Mouse (Mus musculus) erythroblast, adult 5-6 weeks (primary cell): ENCODE results near the gene Slc46a1. TPM values are rescaled to one million over a fixed set of nuclear protein-coding genes. Genes with fewer than 3 reads are reported as not detected.

Source experiments
- ATAC-seq: replicated peaks from 2 replicates; pipeline ENCODE4 v1.8.0; 2016; ENCODE audit warnings: moderate number of reproducible peaks, mild to moderate bottlenecking, moderate TSS enrichment, inconsistent platforms; ENCODE audit not compliant: poor library complexity, low FRiP score, severe bottlenecking
- total RNA-seq, 2 experiments: library from RNA; stranded (forward) in 1 of 2; stranded (reverse) in 1 of 2; fragments of 150-400 nt in 1 of 2; fragments of 200-764, 138-1000 nt in 1 of 2; gene quantifications; 2 replicates each; pipeline versions ENCODE4 v1.2.3 to v1.2.4; 2015 to 2017; ENCODE audit warnings: low replicate concordance in 2 of 2

Slc46a1 gene
- total RNA-seq, 2 experiments from 2014 or later: not detected

DNA sequence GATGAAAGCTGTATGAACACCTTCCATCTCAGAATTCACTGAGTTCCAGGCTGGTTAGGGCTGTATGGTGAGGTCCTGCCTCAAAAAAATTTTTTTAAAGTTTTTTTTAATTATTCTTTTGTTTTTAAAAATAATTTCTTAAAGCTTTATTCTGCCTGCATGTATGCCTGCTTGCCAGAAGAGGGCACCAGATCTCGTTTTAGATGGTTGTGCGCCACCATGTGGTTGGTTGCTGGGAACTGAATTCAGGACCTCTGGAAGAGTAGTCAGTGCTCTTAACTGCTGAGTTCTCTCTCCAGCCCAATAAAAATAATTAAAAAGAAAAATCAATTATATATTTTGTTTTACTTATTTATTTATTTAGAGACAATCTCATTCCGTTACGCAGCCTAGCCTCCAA is 11.8 kb upstream of the Slc46a1 start:
- no peak for ATAC-seq

DNA sequence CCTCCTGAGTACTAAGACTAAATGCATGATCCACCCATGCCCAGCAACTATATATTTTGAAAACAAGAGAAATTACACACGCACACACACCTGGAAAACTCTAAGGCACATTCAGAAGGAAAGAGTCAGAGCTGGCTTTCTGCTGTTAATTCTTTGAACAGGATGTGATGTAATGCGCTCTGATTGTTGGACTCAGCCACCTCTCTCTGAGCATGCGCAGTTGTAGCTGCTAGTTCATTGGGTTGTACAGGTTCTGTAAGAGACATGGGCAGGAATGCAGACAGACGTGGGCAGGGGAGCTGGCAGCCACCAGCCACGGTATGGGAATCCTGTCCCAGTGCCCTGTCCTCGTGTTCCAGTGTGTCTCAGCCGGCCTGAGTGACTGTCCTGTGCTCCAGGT is 11.2 kb upstream of the Slc46a1 start:
- 0 out of 2 replicates have a peak, but pooled peaks have one; percentile 38 for ATAC-seq

DNA sequence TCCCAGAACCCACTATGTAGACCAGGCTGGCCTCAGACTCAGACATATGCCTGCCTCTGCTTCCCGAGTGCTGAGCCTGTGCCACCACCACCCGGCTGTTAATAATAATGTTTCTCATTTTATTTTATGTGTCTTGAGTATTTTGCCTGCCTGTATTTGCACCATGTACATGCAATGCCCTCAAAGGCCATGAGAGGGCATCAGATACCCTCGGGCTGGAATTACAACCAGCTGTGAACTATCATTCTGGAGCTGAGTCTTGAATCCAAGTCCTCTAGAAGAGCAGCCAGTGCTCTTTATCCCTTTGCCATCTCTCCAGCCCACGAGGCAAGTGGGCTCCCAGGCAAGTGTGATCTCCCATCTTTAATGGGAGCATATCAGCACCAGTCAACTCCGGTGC is 10.2 kb upstream of the Slc46a1 start:
- no peak for ATAC-seq

DNA sequence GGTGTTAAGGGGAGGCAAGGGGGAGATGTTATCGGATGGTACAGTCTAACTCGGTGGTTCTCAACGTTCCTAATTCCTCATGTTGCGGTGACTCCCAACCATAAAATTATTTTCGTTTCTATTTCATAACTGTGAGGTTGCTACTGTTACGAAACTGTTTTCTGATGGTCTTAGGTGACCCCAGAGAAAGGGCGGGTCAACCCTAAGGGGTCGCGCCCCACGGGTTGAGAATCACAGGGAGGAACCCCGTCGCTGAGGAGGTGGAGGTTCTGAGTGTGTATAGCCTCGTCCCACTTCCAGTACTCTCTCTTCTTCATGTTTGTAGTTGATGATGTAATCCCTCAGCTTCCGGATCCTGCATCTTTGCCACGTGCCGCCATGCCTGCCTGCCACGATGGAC is 6.8 kb upstream of the Slc46a1 start:
- no peak for ATAC-seq

DNA sequence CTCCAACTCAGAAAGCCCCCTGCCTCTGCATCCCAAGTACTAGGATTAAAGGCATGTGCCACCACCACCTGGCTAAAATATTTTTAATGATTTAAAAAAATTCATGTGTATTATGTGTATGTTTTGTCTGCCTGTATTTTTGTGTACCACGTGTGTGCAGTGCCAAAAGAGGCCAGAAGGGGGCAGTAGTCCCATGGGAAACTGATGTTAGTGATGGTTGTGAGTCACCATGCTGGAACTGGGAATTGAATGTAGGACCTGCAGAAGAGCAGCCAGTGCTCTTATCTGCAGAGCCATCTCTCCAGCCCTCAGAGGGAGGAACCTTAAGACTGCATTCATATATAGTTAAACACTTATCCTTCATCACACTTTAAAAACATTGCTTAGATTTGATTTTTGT is 3.6 kb upstream of the Slc46a1 start:
- ATAC-seq: no peak

DNA sequence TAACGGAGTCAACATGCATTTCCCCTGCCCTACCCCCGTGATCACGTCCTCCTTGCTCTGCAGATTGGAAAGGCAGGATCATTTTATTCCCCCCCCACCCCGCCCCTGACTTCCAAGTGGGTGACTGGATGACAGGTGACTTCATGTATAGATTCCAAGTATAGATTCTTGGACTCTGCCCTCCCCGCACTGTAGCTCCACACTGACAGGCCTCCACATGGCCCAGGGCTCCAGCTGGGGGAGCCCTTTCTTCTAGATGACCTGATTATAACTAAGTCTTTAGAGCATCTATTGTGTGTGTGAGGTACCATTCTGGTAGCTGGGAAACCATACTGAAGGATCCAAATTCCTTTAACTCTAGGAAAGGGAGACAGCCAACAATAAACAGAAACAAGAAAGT is 2.8 kb upstream of the Slc46a1 start:
- ATAC-seq: no peak

DNA sequence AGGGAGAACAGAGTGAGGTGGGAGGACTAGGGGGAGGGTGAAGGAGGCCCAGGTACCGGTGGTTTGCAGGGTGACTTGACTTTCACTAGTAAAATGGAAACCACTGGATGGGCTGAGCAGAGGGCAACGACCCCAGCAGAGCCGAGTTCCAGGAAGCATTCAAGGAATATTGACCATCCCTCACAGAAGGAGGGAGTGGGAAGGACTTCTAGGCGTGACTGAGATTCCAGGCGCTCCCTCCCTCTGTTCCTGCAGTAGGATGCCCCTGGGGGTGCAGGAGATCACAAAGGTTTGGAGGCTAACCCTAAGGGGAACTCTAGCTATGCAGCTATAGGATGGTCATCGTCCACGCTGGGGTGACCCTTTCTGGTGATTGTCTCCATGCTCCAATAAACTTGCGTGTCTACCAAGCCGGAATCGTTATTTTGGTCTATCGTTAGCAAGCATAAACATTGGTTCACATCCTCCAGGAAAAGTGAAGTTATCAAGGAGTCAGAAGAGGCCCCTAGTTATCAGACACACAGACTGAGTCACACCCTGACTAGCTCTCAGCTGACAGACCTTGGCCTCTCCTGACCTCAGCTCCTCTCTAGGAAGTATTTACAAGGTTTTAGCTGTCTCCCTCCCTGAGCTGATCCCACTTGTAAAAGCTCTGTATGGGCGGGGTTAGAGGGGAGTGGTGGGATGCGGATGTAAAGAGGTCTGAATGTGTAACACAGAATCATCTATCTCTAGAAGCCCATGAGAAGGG is 2.0 kb upstream of the Slc46a1 start:
- ATAC-seq: 0 out of 2 replicates have a peak, but pooled peaks have one; percentile 39

DNA sequence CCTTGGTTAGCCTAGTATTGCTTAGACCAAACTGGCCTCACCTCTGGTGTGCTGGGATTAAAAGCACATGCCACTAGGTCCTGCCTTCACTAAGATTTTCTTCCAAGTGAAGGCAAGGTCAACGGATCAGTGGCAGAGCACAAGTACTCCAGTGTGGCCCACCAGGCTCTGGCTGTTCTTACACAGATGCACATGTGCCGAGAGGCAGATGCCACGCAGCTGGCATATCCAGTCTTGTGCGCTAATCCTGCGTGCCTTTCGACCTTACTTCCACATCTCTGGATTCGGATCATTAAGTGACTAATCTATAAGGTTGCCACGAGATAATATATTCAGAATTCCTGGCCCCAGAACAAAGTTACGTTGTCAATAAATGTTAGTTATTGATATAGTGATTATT is 381 bp upstream of the Slc46a1 start:
- ATAC-seq: no peak

DNA sequence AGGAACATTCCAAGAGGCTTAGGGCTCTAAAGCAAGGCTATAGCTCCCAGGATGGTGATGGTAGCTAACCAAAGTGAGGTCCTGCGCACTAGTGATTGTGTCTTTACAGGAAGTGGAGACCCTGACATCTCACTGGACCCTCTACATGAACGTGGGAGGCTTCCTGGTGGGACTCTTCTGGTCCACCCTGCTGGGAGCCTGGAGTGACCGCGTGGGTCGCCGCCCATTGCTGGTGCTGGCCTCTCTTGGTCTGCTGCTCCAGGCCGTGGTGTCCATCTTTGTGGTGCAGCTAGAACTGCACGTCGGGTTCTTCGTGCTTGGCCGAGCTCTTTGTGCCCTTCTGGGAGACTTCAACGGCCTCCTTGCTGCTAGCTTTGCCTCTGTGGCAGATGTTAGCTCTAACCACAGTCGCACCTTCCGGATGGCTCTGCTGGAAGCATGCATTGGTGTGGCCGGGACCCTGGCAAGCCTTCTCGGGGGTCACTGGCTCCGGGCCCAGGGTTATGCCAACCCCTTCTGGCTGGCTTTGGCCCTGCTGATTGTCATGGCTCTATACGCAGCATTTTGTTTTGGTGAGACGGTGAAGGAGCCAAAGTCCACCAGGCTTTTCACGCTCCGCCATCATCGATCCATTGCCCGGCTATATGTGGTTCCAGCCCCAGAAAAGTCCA is 880 bp downstream of the Slc46a1 start:
- no peak for ATAC-seq

DNA sequence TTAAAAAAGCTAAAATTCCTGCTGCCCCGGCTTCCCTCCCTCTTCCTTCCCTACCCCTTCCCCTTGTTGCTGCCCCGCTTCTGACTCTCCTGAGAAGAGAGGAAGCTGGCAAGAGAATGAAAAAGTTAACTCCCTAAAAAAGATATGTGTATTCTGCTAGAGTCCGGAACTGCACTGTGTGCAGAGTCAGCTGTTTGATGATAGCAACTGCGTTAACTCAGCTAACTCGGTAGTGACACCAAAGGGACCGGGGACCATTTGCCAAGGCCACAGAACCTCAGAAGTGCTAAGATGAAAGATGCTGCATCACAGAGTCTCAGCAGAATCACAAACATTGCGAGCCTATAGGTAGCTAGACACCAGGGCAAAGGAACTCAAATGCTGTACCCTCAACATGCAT is 2.0 kb downstream of the Slc46a1 start:
- no peak for ATAC-seq

DNA sequence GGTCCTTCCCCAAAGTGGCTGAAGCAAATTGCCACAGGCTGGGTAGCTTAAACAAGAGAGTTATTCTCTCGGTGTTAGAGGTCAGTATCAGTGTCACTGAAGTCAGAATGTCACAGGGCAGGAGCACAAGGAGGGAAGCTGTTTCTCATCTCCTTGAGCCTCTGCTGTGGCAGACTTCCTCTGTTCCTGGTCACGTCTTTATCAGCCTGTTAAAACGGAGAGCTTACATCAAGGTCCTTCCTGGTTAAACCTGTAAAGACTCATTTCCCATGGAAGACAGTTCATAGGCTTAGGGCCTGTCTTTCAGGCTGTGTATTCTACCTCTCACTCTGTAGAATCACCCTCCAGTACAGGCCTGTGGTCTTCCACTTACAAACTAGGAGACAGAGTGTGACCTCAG is 2.4 kb downstream of the Slc46a1 start:
- ATAC-seq: no peak

DNA sequence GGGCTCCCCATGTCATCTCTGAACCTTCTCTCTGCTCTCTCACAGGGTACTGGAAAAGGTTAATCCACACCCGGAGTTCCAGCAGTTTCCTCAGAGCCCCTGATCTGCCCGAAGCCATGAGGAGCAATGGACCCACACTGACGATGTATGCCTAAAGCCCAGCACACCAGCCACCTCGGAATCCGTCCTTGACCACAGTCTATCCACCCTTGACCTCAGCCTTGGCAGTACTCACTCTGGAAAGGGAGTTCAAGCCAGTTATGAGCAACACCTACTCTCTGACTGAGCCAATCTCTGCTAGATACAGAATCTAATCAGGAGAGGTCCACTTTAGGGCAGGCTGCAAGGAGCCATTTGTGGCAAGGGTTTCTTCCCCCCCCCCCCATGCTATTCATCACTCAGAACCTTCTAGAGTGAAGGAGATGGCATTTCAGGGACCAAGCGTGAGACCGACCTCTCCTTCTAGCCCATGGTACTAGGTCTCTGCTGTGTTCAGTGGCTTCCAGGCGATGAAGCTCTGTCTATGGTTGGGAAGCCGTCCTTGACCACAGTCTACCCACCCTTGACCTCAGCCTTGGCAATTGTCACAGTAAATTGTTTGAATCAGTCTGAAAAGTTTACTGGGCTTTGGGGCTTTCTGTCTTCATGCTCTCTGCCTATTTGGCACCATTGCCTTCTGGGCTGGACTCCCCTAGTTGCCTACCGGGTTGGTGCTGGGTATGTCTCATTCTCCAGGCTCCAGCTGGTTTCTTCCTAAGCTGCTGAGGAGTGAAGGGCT is 6.0 kb downstream of the Slc46a1 start:
- no peak for ATAC-seq

DNA sequence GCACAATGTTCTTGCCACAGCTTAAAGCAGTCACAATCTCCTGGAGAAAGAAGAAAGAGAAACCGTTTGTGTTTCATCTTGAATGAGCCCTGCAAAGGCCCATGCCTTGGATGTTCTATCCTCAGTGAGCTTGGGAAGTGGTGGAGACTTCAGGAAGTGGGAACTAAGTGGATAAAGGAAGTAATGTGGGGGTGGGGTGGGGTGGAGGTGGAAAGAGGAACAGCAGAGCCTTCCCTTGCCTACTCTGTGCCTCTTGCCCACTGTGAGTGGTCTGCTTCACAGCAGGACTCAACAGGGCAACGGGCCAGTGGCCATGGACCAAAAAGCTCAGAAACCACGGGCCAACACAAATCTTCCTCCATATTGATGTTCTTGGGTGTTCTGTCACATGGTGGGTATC is 9.8 kb downstream of the Slc46a1 start:
- ATAC-seq: no peak

DNA sequence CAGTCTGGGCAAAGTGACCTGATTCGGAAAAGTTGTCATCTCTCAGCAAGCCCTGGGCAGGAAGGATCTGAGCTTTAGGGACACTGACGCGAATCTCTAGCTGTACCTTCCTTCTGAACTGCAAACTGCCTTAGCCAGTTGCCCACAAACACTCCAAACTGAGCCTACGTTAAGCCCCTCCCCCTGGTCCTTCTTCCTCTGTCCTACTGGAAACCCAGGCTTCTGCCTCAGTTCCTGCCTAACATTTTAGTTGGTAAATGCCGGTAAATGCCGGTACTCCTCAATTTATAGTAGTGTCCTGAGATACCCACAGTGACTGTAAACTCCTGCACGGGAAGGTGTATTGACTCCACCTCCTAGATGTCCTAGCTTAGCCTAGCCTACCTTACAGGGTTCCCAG is 18.1 kb downstream of the Slc46a1 start:
- no peak for ATAC-seq

DNA sequence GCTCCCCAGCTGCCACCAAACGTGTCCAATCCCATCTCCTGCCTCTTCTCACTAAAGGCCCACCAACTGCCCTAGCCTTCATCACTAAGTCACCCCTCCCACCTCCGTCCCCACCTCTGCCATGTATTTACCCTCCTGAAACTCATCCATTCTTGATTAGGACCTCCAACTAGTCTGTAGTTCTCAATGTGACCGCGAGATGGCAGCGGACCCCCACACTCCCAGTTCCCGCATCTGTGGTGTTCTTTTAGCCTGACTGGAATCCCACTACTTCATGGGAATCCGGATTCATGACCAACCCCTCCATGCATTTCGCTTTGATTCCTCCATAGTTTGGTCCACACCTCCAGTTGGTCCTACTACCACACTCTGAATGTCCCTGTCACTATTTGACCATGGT is 22.7 kb downstream of the Slc46a1 start:
- 0 out of 2 replicates have a peak, but pooled peaks have one; percentile 53 for ATAC-seq

DNA sequence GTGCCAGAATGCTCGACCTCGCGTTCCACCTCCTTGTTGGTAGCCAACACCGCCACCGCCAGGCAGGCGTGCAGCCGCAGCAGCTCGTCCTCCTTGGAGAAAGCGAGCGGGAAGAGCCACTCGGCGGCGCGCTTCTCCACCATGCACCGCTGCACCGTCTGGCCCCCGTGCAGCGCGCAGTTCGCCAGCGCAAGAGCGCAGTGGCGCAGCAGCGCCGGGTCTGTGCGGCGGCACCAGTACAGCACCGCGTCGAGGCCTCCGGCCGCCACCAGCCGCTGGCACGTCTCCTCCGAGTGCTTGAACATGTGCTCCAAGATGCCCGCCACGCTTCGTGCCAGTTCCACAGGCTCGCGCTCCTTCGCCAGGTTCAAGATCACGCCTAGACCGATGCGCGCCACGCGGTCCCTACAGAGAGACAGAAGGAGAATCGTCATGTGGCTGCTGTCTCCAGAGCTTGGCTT is 25.3 kb downstream of the Slc46a1 start:
- ATAC-seq: no peak

DNA sequence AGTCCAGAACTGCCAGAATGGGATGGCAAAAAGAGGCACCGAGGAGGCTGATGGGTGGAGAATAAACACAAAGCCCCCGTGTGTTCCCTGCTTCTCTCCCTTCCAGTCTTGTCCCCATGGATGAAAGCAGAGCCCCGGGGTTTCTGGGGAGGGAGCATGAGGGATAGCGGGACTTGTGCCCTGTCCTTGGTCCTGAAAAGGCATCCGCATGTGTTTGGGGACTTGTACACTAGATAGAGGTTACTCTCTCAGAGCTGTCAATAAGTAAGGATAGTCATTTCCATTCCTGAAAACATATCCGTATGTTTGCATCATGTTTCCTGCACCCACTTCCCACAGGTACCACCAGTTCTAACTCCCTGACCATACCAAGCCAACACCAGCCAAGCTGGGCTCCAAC is 30.4 kb downstream of the Slc46a1 start:
- ATAC-seq: no peak

DNA sequence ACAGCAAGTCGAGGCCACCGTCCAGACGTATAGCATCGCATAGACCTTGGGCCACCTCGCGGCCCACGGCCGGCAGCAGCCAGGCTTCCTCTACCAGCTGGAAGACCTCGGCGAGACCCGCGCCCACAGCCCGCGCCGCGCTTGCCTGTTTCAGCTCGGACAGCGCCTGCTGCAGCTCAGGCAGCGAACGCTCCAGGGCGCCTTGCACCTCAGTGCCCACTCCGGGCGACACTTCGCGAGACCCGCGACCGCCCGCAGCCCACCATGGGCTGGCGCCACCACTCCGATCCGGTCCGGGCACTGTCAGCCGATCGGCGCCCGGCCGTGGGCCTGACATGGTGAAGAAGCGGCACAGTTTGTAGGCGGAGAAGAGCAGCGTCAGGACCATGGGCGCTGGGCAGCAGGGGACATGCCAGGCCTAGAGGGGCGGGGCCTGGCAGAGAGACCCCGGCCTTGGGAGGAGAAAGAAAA is 31.6 kb downstream of the Slc46a1 start:
- ATAC-seq: no peak

DNA sequence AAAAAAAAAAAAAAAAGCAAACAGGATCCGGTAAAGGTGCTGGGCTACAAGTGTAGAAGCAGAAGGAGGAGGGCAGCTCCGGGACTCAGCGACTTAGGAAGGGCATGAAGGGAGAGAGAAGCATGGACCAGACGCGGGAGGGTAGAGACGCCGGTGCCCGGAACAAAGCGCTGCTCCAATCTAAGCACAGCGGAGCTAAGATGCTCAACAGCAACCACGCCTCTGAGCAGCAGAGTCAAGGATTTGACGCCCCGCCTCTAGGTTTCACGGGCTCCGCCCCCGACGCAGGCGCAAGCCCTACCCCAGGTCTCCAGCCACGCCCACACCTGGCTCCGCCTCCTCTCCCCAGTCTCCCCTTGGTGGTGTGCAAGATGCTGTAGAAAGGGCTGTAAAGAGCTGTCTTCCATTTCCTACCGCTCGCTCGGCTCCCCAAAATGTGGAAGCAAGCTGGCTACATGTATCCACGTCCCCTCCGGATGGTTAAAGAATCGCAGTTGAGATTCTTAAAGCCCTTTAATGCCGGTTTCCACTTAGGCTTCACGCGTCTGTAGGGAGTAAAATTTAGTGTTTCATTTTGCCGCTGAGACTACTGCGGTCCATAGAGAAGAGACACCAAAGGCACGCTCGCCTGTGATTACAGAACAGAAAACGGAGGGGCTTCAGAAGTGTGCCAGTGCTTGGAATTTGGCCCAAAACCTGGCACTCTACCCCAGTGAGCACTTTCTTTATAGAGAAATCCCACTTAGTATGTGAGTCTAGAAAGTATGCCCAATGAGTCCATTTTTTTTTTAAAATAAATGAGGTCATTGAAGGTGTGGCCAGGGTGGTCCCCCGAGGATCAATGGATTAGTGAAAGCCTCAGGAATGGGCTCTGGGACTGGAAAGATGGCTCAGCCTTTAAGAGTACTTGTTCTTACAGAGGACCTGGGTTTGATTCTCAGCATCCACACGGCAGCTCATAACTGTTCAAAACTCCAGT is 32.3 kb downstream of the Slc46a1 start, which contains the start of gene Sarm1:
Gene Sarm1 (minus strand): TSS at position 211 of the 979 bp plus-strand sequence.
- peak; percentile 95 for ATAC-seq
